Mouse (Mus musculus): Measurements from ENCODE around the gene Popdc2. TPM values are rescaled to one million over a fixed set of nuclear protein-coding genes. Genes with fewer than 3 reads are reported as not detected.

Gene Popdc2
- polyA plus RNA-seq (2017; shearing (Covaris generic)): 1.4 TPM

DNA sequence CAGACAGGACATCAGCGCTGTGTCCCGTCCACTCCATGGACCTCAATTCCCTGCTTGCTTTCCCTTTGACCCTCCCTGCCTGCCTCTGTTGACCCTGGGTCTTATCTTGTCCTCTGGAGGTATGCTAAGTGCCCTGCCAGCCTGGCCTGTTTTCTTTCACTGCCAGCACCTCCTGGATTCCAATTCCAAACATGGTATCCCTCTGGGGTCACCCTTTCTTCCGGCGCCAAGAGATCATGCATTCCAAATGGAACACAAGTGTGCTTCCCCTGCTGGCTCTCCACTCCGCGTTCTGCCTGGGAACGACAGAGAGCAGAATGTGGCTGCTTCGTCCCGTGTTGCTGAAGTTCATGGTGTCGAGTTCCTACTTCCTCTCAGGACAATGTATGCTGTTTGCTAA lies at the start of gene Popdc2:
Popdc2 (plus strand) TSS at position 277 of the 400 bp plus-strand sequence.

DNA sequence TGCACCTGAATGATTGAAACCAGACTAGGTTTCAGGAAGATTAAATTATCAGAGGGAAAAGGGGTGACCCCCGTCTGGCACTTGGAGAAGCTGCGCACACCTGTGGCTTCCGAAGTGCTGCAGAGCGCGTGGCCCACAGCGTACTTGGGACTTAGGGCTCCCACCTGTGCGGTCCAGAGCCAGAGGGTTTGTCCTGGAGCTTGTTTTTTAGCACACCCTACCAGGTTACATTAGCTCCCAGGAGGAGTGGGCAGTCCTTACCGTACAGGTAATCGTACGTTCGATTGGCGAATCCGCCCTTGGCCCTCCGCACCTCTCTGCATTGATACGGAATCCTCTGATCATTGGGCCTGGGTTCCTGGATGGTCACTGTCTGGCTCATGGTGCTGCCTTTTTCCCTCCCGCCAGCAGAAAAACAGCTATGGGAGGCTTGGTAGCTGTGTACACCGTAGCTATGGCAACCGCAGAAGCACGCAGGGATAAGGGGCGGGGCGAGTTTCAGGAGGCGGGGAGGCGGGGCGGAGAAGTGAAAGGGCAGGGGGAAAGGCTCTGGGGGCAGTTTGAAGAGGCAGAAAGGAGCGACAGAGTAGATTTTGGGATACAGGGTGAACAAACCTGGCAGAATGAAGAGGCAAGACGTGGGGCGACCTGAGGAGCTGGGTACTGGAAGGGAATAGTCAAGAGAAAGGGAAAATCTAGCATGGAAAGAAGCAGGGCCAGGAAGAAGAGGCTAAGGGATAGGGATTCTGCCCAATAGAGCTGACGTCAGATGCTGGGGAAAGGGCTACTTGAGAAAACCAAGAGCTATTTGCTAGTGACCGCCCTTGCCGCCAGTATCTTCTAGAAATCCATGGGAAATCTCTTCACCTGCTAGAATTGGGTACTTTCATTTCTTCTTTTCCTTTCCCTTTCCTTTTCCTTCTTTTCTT lies 20.3 kb upstream of the Popdc2 start, which contains the start of gene Maats1:
Maats1 (minus strand) TSS at position 748 of the 929 bp plus-strand sequence.

DNA sequence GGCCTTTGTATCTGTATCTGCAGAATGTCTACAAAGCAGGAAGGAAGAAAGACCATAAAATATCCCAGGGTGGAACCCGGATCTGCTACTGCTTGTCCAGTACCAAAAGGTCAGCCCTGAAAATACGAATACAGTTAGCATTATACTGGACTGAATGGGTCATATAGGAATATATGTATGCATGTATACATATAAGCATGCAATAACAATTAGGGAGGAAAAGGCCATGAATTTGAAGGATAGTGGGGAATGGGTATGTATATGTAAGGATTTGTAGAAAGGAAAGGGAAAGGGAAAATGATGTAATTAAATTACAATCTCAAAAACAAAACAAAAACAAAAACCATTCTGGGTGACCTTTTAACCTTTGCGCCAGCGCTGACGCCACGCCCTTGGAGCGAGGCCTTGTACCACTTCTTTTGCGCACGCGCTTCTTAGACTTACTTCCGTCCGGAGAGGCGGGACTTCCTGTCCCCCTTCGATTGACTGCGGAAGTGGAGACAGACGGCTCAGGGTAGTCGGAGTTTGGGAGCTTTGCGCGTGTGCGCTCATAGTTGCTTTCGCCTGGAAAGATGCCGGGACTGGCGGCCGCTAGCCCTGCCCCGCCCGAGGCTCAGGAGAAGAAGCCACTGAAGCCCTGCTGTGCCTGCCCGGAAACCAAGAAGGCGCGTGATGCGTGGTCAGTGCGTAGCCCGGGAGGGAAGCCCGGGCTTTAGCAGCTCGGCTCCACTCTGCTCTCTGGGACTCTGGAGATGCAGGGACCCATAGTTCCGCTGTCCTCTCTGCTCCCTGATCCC lies 15.3 kb upstream of the Popdc2 start, which contains the start of the genes Cox17 and Gm21987:
Cox17 (plus strand) TSS at position 463 of the 797 bp plus-strand sequence.
Gm21987 (plus strand) TSS at position 512 of the 797 bp plus-strand sequence.

Other genes with a start within 250 kb of the Popdc2 start
- gene Nr1i2, start 67.4 kb upstream of the Popdc2 start, polyA plus RNA-seq (2017; shearing (Covaris generic)): not detected
- not detected for gene Maats1, start 20.1 kb upstream of the Popdc2 start, polyA plus RNA-seq (2017; shearing (Covaris generic))
- 238 TPM for gene Cox17, start 15.2 kb upstream of the Popdc2 start, polyA plus RNA-seq (2017; shearing (Covaris generic))
- not detected for gene Gm21987, start 15.2 kb upstream of the Popdc2 start, polyA plus RNA-seq (2017; shearing (Covaris generic))
- not detected for gene Pla1a, start 70.9 kb downstream of the Popdc2 start, polyA plus RNA-seq (2017; shearing (Covaris generic))
- 118 TPM for gene Adprh, start 90.5 kb downstream of the Popdc2 start, polyA plus RNA-seq (2017; shearing (Covaris generic))
- gene Cd80, start 93.4 kb downstream of the Popdc2 start, polyA plus RNA-seq (2017; shearing (Covaris generic)): 3.5 TPM
- gene Timmdc1, start 160.5 kb downstream of the Popdc2 start, polyA plus RNA-seq (2017; shearing (Covaris generic)): 8.9 TPM
- gene Poglut1, start 188.0 kb downstream of the Popdc2 start, polyA plus RNA-seq (2017; shearing (Covaris generic)): 53.5 TPM
- 53.8 TPM for gene Tmem39a, start 196.5 kb downstream of the Popdc2 start, polyA plus RNA-seq (2017; shearing (Covaris generic))

Measured in CD4-positive, CD25-positive, alpha-beta regulatory T cell, adult 9 weeks (primary cell).